Mouse (Mus musculus) macrophage (primary cell): ENCODE results near the gene Lrmda. TPM values are rescaled to one million over a fixed set of nuclear protein-coding genes. Genes with fewer than 3 reads are reported as not detected.

ENCODE experiments used
- H3K27ac ChIP-seq: fragments of 350-480 bp; formaldehyde crosslinking; 2 replicates; pipeline ENCODE4 v1.9.0; 2021
- H3K36me3 ChIP-seq: fragments of 350-480 bp; formaldehyde crosslinking; 2 replicates; pipeline ENCODE4 v1.9.0; 2021; ENCODE audit errors: inconsistent target
- H3K4me3 ChIP-seq: fragments of 350-480 bp; formaldehyde crosslinking; 2 replicates; pipeline ENCODE4 v1.9.0; 2021; ENCODE audit errors: inconsistent target
- H3K79me2 ChIP-seq: fragments of 350-480 bp; formaldehyde crosslinking; 2 replicates; pipeline ENCODE4 v1.9.0; 2021; ENCODE audit errors: inconsistent target
- WGBS: methylation state at CpG from one replicate; pipeline ENCODE4 v1.1.7; 2026; ENCODE audit warnings: inconsistent platforms; ENCODE audit not compliant: missing documents; 5-methylcytosine and 5-hydroxymethylcytosine counted together
- polyA plus RNA-seq: library from polyadenylated mRNA; stranded (reverse); fragments of 250-400 nt; gene quantifications from 3 replicates; pipeline ENCODE4 v1.2.4, GENCODE M21; 2018; ENCODE audit warnings: inconsistent platforms

Lrmda gene
- polyA plus RNA-seq, 1 experiment from 2014 or later, result 18.1 TPM

- Histone ChIP-seq H3K79me2 (no peaks in the 10 kb centered on the region), H3K27ac (no peak overlapping the region)
- WGBS, result 94% methylated on average over 7 of the region's 7 CpGs
These were observed 844.6 kb downstream of the Lrmda start for GRCm38 (mm10) chr14:22864132-22864531.

GRCm38 (mm10) chr14:22874584-22874983 is 855.1 kb downstream of the Lrmda start:
- H3K36me3 ChIP-seq, result no peaks in the 10 kb centered on the region
- H3K79me2 ChIP-seq, result no peaks in the 10 kb centered on the region
- H3K4me3 ChIP-seq, result no peak overlapping the region
- H3K27ac ChIP-seq, result no peak overlapping the region
- 43% methylated on average over 3 of the region's 3 CpGs for WGBS

More at GRCm38 (mm10) chr14:22864132-22864531, 844.6 kb downstream of the Lrmda start:
- Histone ChIP-seq H3K36me3 (no peaks in the 10 kb centered on the region), H3K4me3 (no peak overlapping the region)

- H3K27ac ChIP-seq, result no peak overlapping the region
- no peak overlapping the region for H3K4me3 ChIP-seq
- 4% methylated on average over 3 of the region's 3 CpGs for WGBS
- H3K79me2 ChIP-seq, result no peaks in the 10 kb centered on the region
- H3K36me3 ChIP-seq, result no peaks in the 10 kb centered on the region
These were observed 867.7 kb downstream of the Lrmda start for GRCm38 (mm10) chr14:22887182-22887581.

- Histone ChIP-seq H3K27ac (no peak overlapping the region), H3K36me3 (no peaks in the 10 kb centered on the region), H3K4me3 (no peak overlapping the region), H3K79me2 (no peaks in the 10 kb centered on the region)
- 88% methylated on average over 1 of the region's 1 CpGs for WGBS
These were observed 879.8 kb downstream of the Lrmda start for GRCm38 (mm10) chr14:22899312-22899711.

GRCm38 (mm10) chr14:22902116-22902515 is 882.6 kb downstream of the Lrmda start:
- 100% methylated on average over 1 of the region's 1 CpGs for WGBS

GRCm38 (mm10) chr14:22902914-22903313 is 883.4 kb downstream of the Lrmda start:
- Histone ChIP-seq H3K27ac (no peak overlapping the region), H3K4me3 (no peak overlapping the region), H3K79me2 (no peaks in the 10 kb centered on the region), H3K36me3 (no peaks in the 10 kb centered on the region)
- WGBS, result 97% methylated on average over 2 of the region's 2 CpGs

More at GRCm38 (mm10) chr14:22902116-22902515, 882.6 kb downstream of the Lrmda start:
- Histone ChIP-seq H3K27ac (no peak overlapping the region), H3K79me2 (no peaks in the 10 kb centered on the region), H3K36me3 (no peaks in the 10 kb centered on the region), H3K4me3 (no peak overlapping the region)

- Histone ChIP-seq H3K4me3 (no peak overlapping the region), H3K36me3 (no peaks in the 10 kb centered on the region), H3K79me2 (no peaks in the 10 kb centered on the region), H3K27ac (no peak overlapping the region)
- 95% methylated on average over 7 of the region's 7 CpGs for WGBS
These were observed 886.5 kb downstream of the Lrmda start for GRCm38 (mm10) chr14:22905741-22906667.

GRCm38 (mm10) chr14:22906716-22907115 is 887.2 kb downstream of the Lrmda start:
- Histone ChIP-seq H3K27ac (no peak overlapping the region), H3K4me3 (no peak overlapping the region), H3K79me2 (no peaks in the 10 kb centered on the region), H3K36me3 (no peaks in the 10 kb centered on the region)
- WGBS, result 89% methylated on average over 4 of the region's 4 CpGs

GRCm38 (mm10) chr14:22907221-22907620 is 887.7 kb downstream of the Lrmda start:
- H3K4me3 ChIP-seq, result no peak overlapping the region
- H3K27ac ChIP-seq, result no peak overlapping the region
- WGBS, result 89% methylated on average over 4 of the region's 4 CpGs
- H3K79me2 ChIP-seq, result no peaks in the 10 kb centered on the region
- no peaks in the 10 kb centered on the region for H3K36me3 ChIP-seq

- no peak overlapping the region for H3K27ac ChIP-seq
- 86% methylated on average over 2 of the region's 2 CpGs for WGBS
- H3K36me3 ChIP-seq, result no peaks in the 10 kb centered on the region
- H3K79me2 ChIP-seq, result no peaks in the 10 kb centered on the region
- no peak overlapping the region for H3K4me3 ChIP-seq
These were observed 888.5 kb downstream of the Lrmda start for GRCm38 (mm10) chr14:22908006-22908405.

GRCm38 (mm10) chr14:22915463-22915862 is 896.0 kb downstream of the Lrmda start:
- WGBS, result 95% methylated on average over 3 of the region's 3 CpGs

GRCm38 (mm10) chr14:22918499-22918898 is 899.0 kb downstream of the Lrmda start:
- no peak overlapping the region for H3K27ac ChIP-seq
- no peaks in the 10 kb centered on the region for H3K36me3 ChIP-seq
- WGBS, result 95% methylated on average over 3 of the region's 3 CpGs
- H3K4me3 ChIP-seq, result no peak overlapping the region
- no peaks in the 10 kb centered on the region for H3K79me2 ChIP-seq

More at GRCm38 (mm10) chr14:22915463-22915862, 896.0 kb downstream of the Lrmda start:
- H3K27ac ChIP-seq, result no peak overlapping the region
- no peaks in the 10 kb centered on the region for H3K36me3 ChIP-seq
- no peak overlapping the region for H3K4me3 ChIP-seq
- no peaks in the 10 kb centered on the region for H3K79me2 ChIP-seq

GRCm38 (mm10) chr14:22918931-22919330 is 899.4 kb downstream of the Lrmda start:
- H3K27ac ChIP-seq, result no peak overlapping the region
- no peaks in the 10 kb centered on the region for H3K36me3 ChIP-seq
- no peak overlapping the region for H3K4me3 ChIP-seq
- 93% methylated on average over 2 of the region's 2 CpGs for WGBS
- H3K79me2 ChIP-seq, result no peaks in the 10 kb centered on the region

GRCm38 (mm10) chr14:22921152-22921551 is 901.6 kb downstream of the Lrmda start:
- Histone ChIP-seq H3K79me2 (no peaks in the 10 kb centered on the region), H3K36me3 (no peaks in the 10 kb centered on the region)

GRCm38 (mm10) chr14:22921796-22922195 is 902.3 kb downstream of the Lrmda start:
- no peak overlapping the region for H3K27ac ChIP-seq
- WGBS, result 91% methylated on average over 2 of the region's 2 CpGs
- H3K4me3 ChIP-seq, result no peak overlapping the region
- no peaks in the 10 kb centered on the region for H3K79me2 ChIP-seq
- no peaks in the 10 kb centered on the region for H3K36me3 ChIP-seq

More at GRCm38 (mm10) chr14:22921152-22921551, 901.6 kb downstream of the Lrmda start:
- no peak overlapping the region for H3K4me3 ChIP-seq
- no peak overlapping the region for H3K27ac ChIP-seq
